11 mouse cellular contexts compared by ENCODE assay signal in the genomic region with DNA sequence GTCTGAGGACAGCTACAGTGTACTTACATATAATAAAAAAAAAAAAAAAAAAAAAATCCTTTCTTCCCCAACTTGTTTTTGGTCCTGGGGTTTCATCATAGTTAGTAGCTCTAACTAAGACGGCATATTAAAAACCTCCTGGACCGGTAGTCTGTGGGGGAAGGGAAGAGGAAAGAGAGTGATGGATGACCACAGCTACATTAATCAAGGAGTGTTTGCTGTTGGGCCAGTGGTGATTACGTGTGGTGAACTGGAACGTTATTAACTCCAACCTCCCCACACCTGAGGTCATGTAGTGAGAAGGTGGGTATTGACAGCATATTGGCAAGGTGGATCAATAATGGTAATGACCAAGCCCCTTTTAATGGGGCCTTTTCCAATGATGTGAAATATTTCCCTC. TPM values are rescaled to one million over a fixed set of nuclear protein-coding genes. Genes with fewer than 3 reads are reported as not detected.
DNase-seq lines count a peak whose midpoint lies in the region; ATAC-seq and TF ChIP-seq lines count a peak whose summit lies in the region.
"Had no signal": no experiment of that assay in that cellular context is flagged by ENCODE, and none has a peak within 500 bp of the region (broad histone marks: within the 10 kb centered on the region; RNA-seq: fewer than 3 reads in every experiment).

No protein-coding gene starts in this region.

- 72% methylated on average over 4 of the region's 4 CpGs for WGBS in heart, postnatal 0 days
- WGBS in midbrain, embryonic 11.5 days = 82% methylated on average over 4 of the region's 4 CpGs
- WGBS in midbrain, embryonic 16.5 days = 85% methylated on average over 4 of the region's 4 CpGs
- 39% methylated on average over 4 of the region's 4 CpGs for WGBS in intestine, postnatal 0 days
- WGBS in liver, postnatal 0 days (ENCODE audit: insufficient replicate concordance) = 50% methylated on average over 4 of the region's 4 CpGs

- TF ChIP-seq EP300 in heart, postnatal 0 days (IDR thresholded peaks at IDR 0.05; ENCODE audit: low read depth) = no peak
- TF ChIP-seq EP300 in liver, postnatal 0 days (IDR thresholded peaks at IDR 0.05; ENCODE audit: low read depth) = no peak

- H3K4me2 ChIP-seq in heart, postnatal 0 days (ENCODE audit: low read depth, low read length) = no peak overlapping the region
- no peak overlapping the region for H3K4me2 ChIP-seq in midbrain, embryonic 11.5 days
- H3K4me2 ChIP-seq in midbrain, embryonic 16.5 days (ENCODE audit: low read length) = no peak overlapping the region
- H3K4me2 ChIP-seq in intestine, postnatal 0 days (replicated peaks; ENCODE audit: low read depth) = 0 out of 2 replicates have a peak overlapping the region, but pooled peaks have one; percentile 25
- no peak overlapping the region for H3K4me2 ChIP-seq in liver, postnatal 0 days (ENCODE audit: low read depth, low read length)
- H3K4me2 ChIP-seq: limb, embryonic 12.5 days had no signal

- no peak for DNase-seq in heart, postnatal 0 days (ENCODE audit: low spot score)
- DNase-seq in heart, postnatal 25 days (ENCODE audit: low spot score) = no peak
- no peak for DNase-seq in midbrain, embryonic 11.5 days (ENCODE audit: low spot score, missing footprints)
- no peak for DNase-seq in liver, postnatal 0 days
- DNase-seq: cerebellum, adult 11 months had no signal

- peak overlapping the region; percentile 98 for H3K27ac ChIP-seq in heart, postnatal 0 days (ENCODE audit: low read depth)
- H3K27ac ChIP-seq in midbrain, embryonic 11.5 days (ENCODE audit: low read depth, low read length) = peak overlapping the region; percentile 31; the same call in 1 of the 2 replicates
- H3K27ac ChIP-seq in midbrain, embryonic 16.5 days (ENCODE audit: low read length) = no peak overlapping the region
- peak overlapping the region; percentile 90; the same call in 1 of the 2 replicates for H3K27ac ChIP-seq in intestine, postnatal 0 days (ENCODE audit: low read depth, low read length)
- H3K27ac ChIP-seq in liver, postnatal 0 days (ENCODE audit: low read depth) = peak overlapping the region; percentile 83
- H3K27ac ChIP-seq: limb, embryonic 12.5 days; macrophage had no signal

- TF ChIP-seq CTCF in heart, postnatal 0 days (IDR thresholded peaks at IDR 0.05; ENCODE audit: low read depth) = no peak
- no peak for TF ChIP-seq CTCF in intestine, postnatal 0 days (IDR thresholded peaks at IDR 0.05; ENCODE audit: low read depth)
- no peak for TF ChIP-seq CTCF in liver, postnatal 0 days (IDR thresholded peaks at IDR 0.05; ENCODE audit: low read depth)

- no peaks in the 10 kb centered on the region for H3K27me3 ChIP-seq in heart, postnatal 0 days (ENCODE audit: control insufficient read depth, insufficient read depth, low read length)
- H3K27me3 ChIP-seq in midbrain, embryonic 11.5 days (ENCODE audit: control insufficient read depth, insufficient read depth, low read length) = no peaks in the 10 kb centered on the region
- H3K27me3 ChIP-seq in midbrain, embryonic 16.5 days (ENCODE audit: control insufficient read depth, insufficient read depth, low read depth, low read length) = no peaks in the 10 kb centered on the region
- H3K27me3 ChIP-seq in intestine, postnatal 0 days (replicated peaks; ENCODE audit: control insufficient read depth, insufficient read depth, low read length) = no peaks in the 10 kb centered on the region
- H3K27me3 ChIP-seq in liver, postnatal 0 days (ENCODE audit: insufficient read depth, low read length) = no peaks in the 10 kb centered on the region
- H3K27me3 ChIP-seq: limb, embryonic 12.5 days had no signal

- no peak overlapping the region for H3K9ac ChIP-seq in heart, postnatal 0 days (replicated peaks; ENCODE audit: low read depth, low read length)
- no peak overlapping the region for H3K9ac ChIP-seq in midbrain, embryonic 11.5 days (ENCODE audit: low read length)
- H3K9ac ChIP-seq in midbrain, embryonic 16.5 days (ENCODE audit: low read depth, low read length) = no peak overlapping the region
- no peak overlapping the region for H3K9ac ChIP-seq in intestine, postnatal 0 days (ENCODE audit: low read depth, low read length)
- no peak overlapping the region; the same call in 1 of the 2 replicates for H3K9ac ChIP-seq in liver, postnatal 0 days (replicated peaks)
- H3K9ac ChIP-seq: limb, embryonic 12.5 days had no signal

- ATAC-seq in heart, postnatal 0 days (ENCODE audit: insufficient read depth, low read depth) = no peak
- ATAC-seq in midbrain, embryonic 11.5 days (ENCODE audit: low FRiP score) = no peak
- no peak for ATAC-seq in midbrain, embryonic 16.5 days
- no peak for ATAC-seq in intestine, postnatal 0 days
- ATAC-seq in liver, postnatal 0 days = no peak
- ATAC-seq in cerebellum, adult (ENCODE audit: insufficient number of reproducible peaks, low FRiP score, low TSS enrichment) = no peak

- H3K36me3 ChIP-seq in heart, postnatal 0 days (replicated peaks; ENCODE audit: control insufficient read depth, insufficient read depth, low read length) = no peaks in the 10 kb centered on the region
- no peaks in the 10 kb centered on the region for H3K36me3 ChIP-seq in midbrain, embryonic 11.5 days (ENCODE audit: control insufficient read depth, insufficient read depth, low read length)
- no peaks in the 10 kb centered on the region for H3K36me3 ChIP-seq in midbrain, embryonic 16.5 days (ENCODE audit: control insufficient read depth, insufficient read depth, low read length)
- no peaks in the 10 kb centered on the region for H3K36me3 ChIP-seq in intestine, postnatal 0 days (ENCODE audit: control insufficient read depth, insufficient read depth)
- H3K36me3 ChIP-seq in liver, postnatal 0 days (replicated peaks; ENCODE audit: insufficient read depth, low read length) = no peaks in the 10 kb centered on the region
- H3K36me3 ChIP-seq: G1E; limb, embryonic 12.5 days had no signal

- no peak overlapping the region for H3K4me3 ChIP-seq in heart, postnatal 0 days (ENCODE audit: low read depth, low read length)
- H3K4me3 ChIP-seq in midbrain, embryonic 11.5 days (ENCODE audit: low read depth, low read length) = no peak overlapping the region
- no peak overlapping the region for H3K4me3 ChIP-seq in midbrain, embryonic 16.5 days (ENCODE audit: low read depth, low read length)
- no peak overlapping the region for H3K4me3 ChIP-seq in intestine, postnatal 0 days (ENCODE audit: low read depth, low read length)
- H3K4me3 ChIP-seq in liver, postnatal 0 days (ENCODE audit: low read depth, low read length) = no peak overlapping the region
- H3K4me3 ChIP-seq: limb, embryonic 12.5 days had no signal

- no peaks in the 10 kb centered on the region for H3K9me3 ChIP-seq in heart, postnatal 0 days (replicated peaks; ENCODE audit: control insufficient read depth, low read length)
- H3K9me3 ChIP-seq in midbrain, embryonic 11.5 days (ENCODE audit: control insufficient read depth, low read length) = no peaks in the 10 kb centered on the region
- H3K9me3 ChIP-seq in midbrain, embryonic 16.5 days (replicated peaks; ENCODE audit: control insufficient read depth, low read length, poor library complexity, severe bottlenecking) = no peaks in the 10 kb centered on the region
- no peaks in the 10 kb centered on the region for H3K9me3 ChIP-seq in intestine, postnatal 0 days (ENCODE audit: control insufficient read depth)
- H3K9me3 ChIP-seq in liver, postnatal 0 days (ENCODE audit: low read length) = no peaks in the 10 kb centered on the region
- H3K9me3 ChIP-seq: G1E; limb, embryonic 12.5 days had no signal

- H3K4me1 ChIP-seq in heart, postnatal 0 days (ENCODE audit: control insufficient read depth, insufficient read depth) = peaks cover 23% of the 10 kb centered on the region
- peaks cover 21% of the 10 kb centered on the region for H3K4me1 ChIP-seq in midbrain, embryonic 11.5 days (ENCODE audit: control insufficient read depth, insufficient read depth, low read length)
- peaks cover 25% of the 10 kb centered on the region for H3K4me1 ChIP-seq in midbrain, embryonic 16.5 days (ENCODE audit: control insufficient read depth, insufficient read depth, low read length)
- H3K4me1 ChIP-seq in intestine, postnatal 0 days (replicated peaks; ENCODE audit: control insufficient read depth, insufficient read depth, low read length) = peaks cover 14% of the 10 kb centered on the region
- peaks cover 52% of the 10 kb centered on the region for H3K4me1 ChIP-seq in liver, postnatal 0 days (ENCODE audit: insufficient read depth)

- intact Hi-C loops in heart, postnatal 25 days (cut with DNase I) = no loop called here

RNA-seq across cellular contexts. Expression of gene Sema4b, which starts 2.1 kb away (rescaled TPM):
- 17.5 and 24.2 TPM in 2 replicates for total RNA-seq in heart, postnatal 0 days (2014; rRNA removed; ENCODE audit: low replicate concordance)
- 10.5 and 11.7 TPM in 2 replicates for polyA plus RNA-seq in heart, postnatal 0 days (2015; fragmentation: Nextera tagmentation; extraction: Ambion mirVana)
- 10 to 100 TPM; 11.0 to 12.7 TPM for total RNA-seq in heart, postnatal 25 days (2021)
- polyA plus RNA-seq in midbrain, embryonic 11.5 days (2014; fragmentation: Nextera tagmentation; extraction: Ambion mirVana) = 9.6 and 10.5 TPM in 2 replicates
- 25.2 and 25.3 TPM in 2 replicates for polyA plus RNA-seq in midbrain, embryonic 16.5 days (2015; fragmentation: Nextera tagmentation; extraction: Ambion mirVana)
- polyA plus RNA-seq in intestine, postnatal 0 days (2015; fragmentation: Nextera tagmentation; extraction: Ambion mirVana) = 23.1 and 25.1 TPM in 2 replicates
- polyA plus RNA-seq in liver, postnatal 0 days (2015; fragmentation: Nextera tagmentation; extraction: Ambion mirVana) = 11.7 and 13.5 TPM in 2 replicates

RNA-seq across cellular contexts. Expression of gene Cib1, which starts 48.1 kb away (rescaled TPM):
- 26.0 and 27.2 TPM in 2 replicates for total RNA-seq in heart, postnatal 0 days (2014; rRNA removed; ENCODE audit: low replicate concordance)
- 57.2 and 57.4 TPM in 2 replicates for polyA plus RNA-seq in heart, postnatal 0 days (2015; fragmentation: Nextera tagmentation; extraction: Ambion mirVana)
- 10 to 100 TPM; 14.1 to 18.0 TPM for total RNA-seq in heart, postnatal 25 days (2021)
- polyA plus RNA-seq in midbrain, embryonic 11.5 days (2014; fragmentation: Nextera tagmentation; extraction: Ambion mirVana) = 49.8 and 55.0 TPM in 2 replicates
- 24.3 and 26.0 TPM in 2 replicates for polyA plus RNA-seq in midbrain, embryonic 16.5 days (2015; fragmentation: Nextera tagmentation; extraction: Ambion mirVana)
- 526 and 531 TPM in 2 replicates for polyA plus RNA-seq in intestine, postnatal 0 days (2015; fragmentation: Nextera tagmentation; extraction: Ambion mirVana)
- polyA plus RNA-seq in liver, postnatal 0 days (2015; fragmentation: Nextera tagmentation; extraction: Ambion mirVana) = 79.4 and 89.2 TPM in 2 replicates

RNA-seq across cellular contexts. Expression of gene Gdpgp1, which starts 48.1 kb away (rescaled TPM):
- total RNA-seq in heart, postnatal 0 days (2014; rRNA removed; ENCODE audit: low replicate concordance) = 2.5 and 5.5 TPM in 2 replicates
- polyA plus RNA-seq in heart, postnatal 0 days (2015; fragmentation: Nextera tagmentation; extraction: Ambion mirVana) = 2.0 and 2.3 TPM in 2 replicates
- 1 to 10 TPM; 1.4 to 1.8 TPM for total RNA-seq in heart, postnatal 25 days (2021)
- 3.8 and 4.5 TPM in 2 replicates for polyA plus RNA-seq in midbrain, embryonic 11.5 days (2014; fragmentation: Nextera tagmentation; extraction: Ambion mirVana)
- 3.7 and 4.6 TPM in 2 replicates for polyA plus RNA-seq in midbrain, embryonic 16.5 days (2015; fragmentation: Nextera tagmentation; extraction: Ambion mirVana)
- 6.5 and 7.4 TPM in 2 replicates for polyA plus RNA-seq in intestine, postnatal 0 days (2015; fragmentation: Nextera tagmentation; extraction: Ambion mirVana)
- 1.5 and 1.6 TPM in 2 replicates for polyA plus RNA-seq in liver, postnatal 0 days (2015; fragmentation: Nextera tagmentation; extraction: Ambion mirVana)
